Mouse (Mus musculus) spleen, adult 12 weeks (tissue): Measurements from ENCODE around the gene Sash1.

Source experiments
- DNase-seq: peaks from one replicate; pipeline ENCODE4 v3.0.0; 2022; ENCODE audit warnings: low spot score

The Sash1 gene

GRCm38 (mm10) chr10:8898831-8899511 lies 13.1 kb upstream of the Sash1 start:
- no peak for DNase-seq

DNA sequence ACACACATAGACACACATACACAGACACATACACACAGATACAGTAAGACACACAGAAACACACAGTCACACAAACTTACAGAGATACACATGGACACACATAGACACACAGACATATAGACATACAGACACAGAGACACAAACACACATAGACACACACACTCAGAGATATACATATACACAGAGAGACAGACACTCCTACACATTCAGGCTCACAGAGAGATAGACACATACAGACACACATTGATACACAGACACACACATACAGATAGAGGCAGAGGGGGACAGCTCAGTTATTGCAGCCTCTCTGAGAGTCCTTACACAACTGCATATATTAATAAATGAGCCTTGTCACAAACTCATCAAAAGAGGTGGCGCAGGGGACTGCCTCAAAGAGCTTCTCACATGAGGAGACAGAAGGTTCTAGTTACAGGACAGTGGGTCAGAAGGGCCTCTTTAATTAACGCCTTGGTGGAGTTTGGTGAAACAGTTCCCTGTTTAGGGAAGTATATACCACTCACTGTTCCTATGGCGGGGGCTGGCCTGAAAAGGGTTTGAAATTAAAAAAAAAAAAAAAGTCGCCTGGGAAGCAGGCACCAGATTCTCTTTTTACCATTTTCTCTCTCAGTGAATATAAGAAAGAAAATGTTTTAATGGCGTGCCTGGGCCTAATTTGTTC lies 12.4 kb upstream of the Sash1 start:
- no peak for DNase-seq

DNA sequence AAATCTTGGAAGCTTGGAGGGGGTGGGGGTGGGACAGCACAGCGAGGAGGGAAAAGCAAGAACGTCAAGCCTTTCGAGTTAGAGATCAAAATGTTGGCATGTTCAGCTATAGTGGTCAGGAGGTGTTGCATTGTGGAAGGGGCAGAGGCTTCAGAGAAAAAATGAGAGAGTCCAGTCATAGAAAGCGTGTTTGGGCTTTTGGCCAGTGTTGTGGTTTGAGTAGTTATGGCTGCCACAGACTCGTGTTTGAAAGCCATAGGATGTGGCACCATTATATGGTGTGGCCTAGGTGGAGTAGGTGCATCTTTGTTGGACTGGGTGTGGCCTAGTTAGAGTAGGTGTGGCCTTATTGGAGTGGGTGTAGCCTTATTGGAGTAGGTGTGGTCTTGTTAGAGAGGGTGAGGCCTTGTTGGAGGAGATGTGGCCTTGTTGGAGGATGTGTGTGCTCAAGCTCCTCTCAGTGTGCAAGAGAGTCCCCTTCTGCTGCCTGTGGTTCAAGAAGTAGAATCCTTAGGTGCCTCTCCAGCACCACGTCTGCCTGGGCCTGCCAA lies 9.2 kb upstream of the Sash1 start:
- no peak for DNase-seq

DNA sequence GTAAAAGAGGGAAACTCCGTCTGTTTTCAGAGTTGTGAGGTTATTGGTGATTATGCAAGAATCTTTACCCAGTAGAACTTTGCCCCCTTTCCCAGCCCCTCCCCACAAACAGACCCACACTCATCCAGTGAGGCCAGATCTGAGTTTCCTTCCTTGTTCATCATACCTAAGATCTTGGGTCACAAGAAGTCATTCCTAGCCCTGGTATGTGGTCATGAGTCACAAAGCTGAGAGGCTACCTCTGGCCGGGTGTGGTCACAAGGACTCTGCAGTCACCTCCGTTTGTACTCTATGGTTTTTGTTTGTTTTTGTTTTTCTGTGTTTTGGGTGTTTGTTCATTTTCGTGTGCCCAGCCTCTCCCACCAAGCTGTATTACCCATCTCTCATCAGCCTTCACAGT lies 4.6 kb upstream of the Sash1 start:
- DNase-seq: no peak

DNA sequence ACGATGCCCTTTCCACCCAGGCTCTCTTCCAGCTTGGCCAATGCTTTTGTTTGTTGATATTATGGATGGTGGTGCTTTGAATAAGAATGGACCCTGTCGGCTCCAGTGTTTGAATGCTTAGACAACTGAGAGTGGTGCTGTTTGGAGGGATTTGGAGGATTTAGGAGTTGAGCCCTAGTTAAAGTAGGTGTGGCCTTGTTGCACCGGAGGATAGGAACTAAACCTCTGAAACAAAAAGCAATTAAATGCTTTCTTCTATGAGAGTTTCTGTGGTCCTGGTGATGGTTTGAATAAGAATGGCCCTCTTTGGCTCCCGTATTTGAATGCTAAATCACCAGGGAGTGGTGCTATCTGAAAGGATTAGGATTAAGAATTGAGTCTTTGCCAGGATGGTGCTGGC lies 3.5 kb upstream of the Sash1 start:
- DNase-seq: no peak

- no peak for DNase-seq
Measured at GRCm38 (mm10) chr10:8886528-8886854, 621 bp upstream of the Sash1 start.

DNA sequence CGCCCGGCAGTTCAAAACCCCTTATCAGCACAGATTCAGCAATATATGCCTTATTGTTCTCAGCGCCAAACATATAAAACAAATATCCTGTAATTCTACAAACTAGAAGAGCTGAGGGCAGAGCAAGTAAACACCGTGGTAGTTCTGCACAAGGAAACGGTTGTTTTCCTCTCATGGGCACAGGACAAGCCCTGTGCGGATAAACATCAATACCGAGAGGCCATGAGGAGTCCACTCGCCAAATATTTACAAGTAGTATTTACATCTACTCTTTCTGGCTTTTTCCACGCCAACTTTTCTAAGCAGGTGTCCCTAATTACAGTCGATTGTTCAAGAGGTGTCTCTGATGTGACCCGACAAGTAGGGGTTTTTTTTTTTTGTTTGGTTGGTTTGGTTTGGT lies 669 bp downstream of the Sash1 start:
- no peak for DNase-seq

GRCm38 (mm10) chr10:8884565-8884964 lies 1.3 kb downstream of the Sash1 start:
- no peak for DNase-seq

GRCm38 (mm10) chr10:8883686-8884085 lies 2.2 kb downstream of the Sash1 start:
- no peak for DNase-seq

GRCm38 (mm10) chr10:8881736-8882135 lies 4.1 kb downstream of the Sash1 start:
- no peak for DNase-seq

- DNase-seq: no peak
Measured at GRCm38 (mm10) chr10:8880950-8881675, 4.8 kb downstream of the Sash1 start.

DNA sequence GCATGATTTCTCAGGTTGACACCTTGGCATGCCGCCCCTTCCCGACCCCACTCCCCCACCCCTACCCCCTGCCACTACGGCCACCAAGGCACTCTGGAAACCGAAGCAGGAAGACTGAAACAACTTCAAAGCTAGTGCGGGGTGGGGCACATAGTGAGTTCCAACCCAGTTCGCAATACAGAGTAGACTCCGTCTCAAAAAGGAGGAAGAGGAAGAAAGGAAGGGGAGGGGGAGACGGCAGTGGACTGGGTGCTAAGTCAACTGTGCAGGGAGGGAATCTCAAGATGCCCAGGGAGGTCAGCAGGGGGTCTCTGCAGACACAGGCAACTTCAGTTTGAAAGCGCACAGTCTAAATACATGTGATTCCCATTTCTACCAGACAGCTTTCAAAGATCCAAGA lies 7.0 kb downstream of the Sash1 start:
- DNase-seq: no peak

DNA sequence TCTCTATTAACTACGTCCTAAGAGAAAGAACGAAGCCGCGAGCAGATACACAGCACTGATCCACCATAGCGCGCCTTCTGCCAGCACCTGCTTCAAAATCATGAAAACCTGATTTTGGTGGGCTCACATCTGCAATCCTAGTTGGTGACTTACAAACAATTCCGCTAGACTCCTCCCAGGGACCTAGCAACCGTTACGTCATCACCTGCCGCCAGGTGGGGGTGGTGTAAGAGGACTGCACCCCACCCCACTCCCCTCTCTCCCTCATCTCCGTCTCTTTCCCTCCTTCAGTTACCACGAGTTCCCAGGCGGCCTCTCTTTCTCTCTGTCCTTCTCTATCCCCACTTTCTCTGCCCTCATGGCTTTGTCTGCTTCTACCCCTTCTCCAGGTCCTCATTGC lies 7.5 kb downstream of the Sash1 start:
- no peak for DNase-seq

DNA sequence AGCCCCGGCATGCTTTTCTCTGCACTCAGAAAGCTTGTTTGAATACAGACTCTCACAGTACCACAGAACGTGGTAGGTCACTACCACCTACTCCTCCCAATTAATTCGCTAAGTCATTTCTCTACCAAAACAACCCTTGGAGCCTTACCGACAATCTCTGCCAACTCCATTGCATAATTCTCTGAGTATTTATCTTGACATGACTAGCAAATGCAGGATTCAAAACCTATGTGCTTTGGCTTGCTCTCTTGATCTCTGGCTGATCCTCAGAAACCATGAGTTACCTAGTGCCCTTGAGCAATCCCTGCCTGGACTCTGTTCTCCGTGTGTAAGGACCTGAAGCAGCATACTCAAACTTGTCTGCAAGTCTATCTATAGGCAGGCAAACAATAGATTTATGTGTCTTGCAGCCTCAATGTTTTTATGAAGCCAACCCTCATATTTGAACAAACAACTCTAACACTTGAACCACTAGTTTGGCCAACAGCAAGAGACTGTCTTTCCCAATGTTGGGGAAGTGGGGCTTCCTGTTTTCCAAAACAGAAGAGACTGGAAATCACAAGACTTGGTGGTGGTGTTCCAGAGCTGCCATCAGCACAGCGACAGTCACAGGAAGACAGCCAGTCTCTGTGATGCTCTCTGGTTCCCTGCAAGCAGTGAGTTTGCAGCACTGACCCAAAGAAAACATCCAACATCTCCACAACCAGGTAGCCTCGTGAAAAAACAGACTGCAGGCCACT lies 12.1 kb downstream of the Sash1 start:
- no peak for DNase-seq

GRCm38 (mm10) chr10:8872788-8873187 lies 13.1 kb downstream of the Sash1 start:
- no peak for DNase-seq

DNA sequence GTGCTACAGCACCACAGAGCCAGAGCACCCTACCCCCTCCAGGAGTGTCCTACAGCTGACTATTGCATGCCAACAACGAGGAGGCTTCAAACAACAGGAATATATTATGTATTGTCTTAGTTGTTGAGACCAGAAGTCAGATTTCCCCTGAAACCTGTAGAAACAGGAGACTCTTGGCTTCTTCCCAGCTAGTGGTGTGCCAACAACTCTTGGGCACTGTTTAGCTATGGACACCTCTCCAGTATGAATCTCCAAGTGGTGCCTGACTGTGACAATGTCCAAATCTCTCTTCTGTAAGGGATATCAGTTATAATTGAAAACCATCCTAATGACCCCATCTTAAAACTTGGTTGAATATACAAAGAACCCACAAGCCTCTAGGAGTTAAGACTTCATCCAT lies 13.9 kb downstream of the Sash1 start:
- DNase-seq: no peak

DNA sequence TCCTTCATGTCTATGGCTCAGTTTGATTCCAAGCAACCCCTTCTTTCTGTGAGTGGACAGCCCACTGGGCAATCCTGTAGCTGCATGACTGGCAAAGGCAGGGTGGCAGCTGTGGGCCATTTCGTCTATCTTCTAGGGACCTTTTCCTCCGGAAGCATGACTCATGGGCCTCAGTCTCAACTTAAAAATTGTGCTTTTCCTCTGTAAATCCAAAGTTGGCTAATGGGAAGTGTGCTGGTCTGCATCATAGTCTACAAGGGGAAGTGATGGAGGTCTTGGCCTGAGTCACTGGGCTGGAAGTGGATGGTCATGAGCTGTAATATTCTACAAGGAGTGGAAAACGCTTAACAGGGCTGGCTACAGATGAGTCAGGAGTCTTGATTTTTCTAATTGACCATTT lies 15.5 kb downstream of the Sash1 start:
- no peak for DNase-seq

GRCm38 (mm10) chr10:8866062-8866642 lies 19.7 kb downstream of the Sash1 start:
- no peak for DNase-seq

- no peak for DNase-seq
Measured at GRCm38 (mm10) chr10:8860655-8861054, 25.2 kb downstream of the Sash1 start.

- no peak for DNase-seq
Measured at GRCm38 (mm10) chr10:8858718-8859117, 27.2 kb downstream of the Sash1 start.

GRCm38 (mm10) chr10:8856942-8857341 lies 28.9 kb downstream of the Sash1 start:
- DNase-seq: no peak

GRCm38 (mm10) chr10:8853326-8853725 lies 32.5 kb downstream of the Sash1 start:
- DNase-seq: no peak
